Mouse (Mus musculus) neural tube, embryonic 12.5 days (tissue): ENCODE measurements around the gene Tgfbr1. TPM values are rescaled to one million over a fixed set of nuclear protein-coding genes. Genes with fewer than 3 reads are reported as not detected.
"Not testable (repeated sequence)": the region's sequence is repeated elsewhere in the genome, so short reads cannot be mapped to it uniquely, and the experiment has no call there.

ENCODE experiments used
- ATAC-seq: fragments of 200-750 bp; cut with Nextera tagmentation; 2 replicates; pipeline ENCODE4 v1.8.0; 2017; ENCODE audit warnings: low read depth, mild to moderate bottlenecking, moderate TSS enrichment, moderate library complexity; ENCODE audit not compliant: low FRiP score
- H3K27ac ChIP-seq: fragments of 300-500 bp; sonication (generic); 2 replicates; pipeline ENCODE4 v1.5.1; 2016
- H3K27me3 ChIP-seq: fragments of 300-500 bp; sonication (generic); replicated peaks from 2 replicates; pipeline ENCODE4 v1.6.1; 2016; ENCODE audit warnings: mild to moderate bottlenecking
- H3K36me3 ChIP-seq: fragments of 300-500 bp; sonication (generic); 2 replicates; pipeline ENCODE4 v1.6.1; 2016; ENCODE audit warnings: mild to moderate bottlenecking
- H3K4me1 ChIP-seq: fragments of 300-500 bp; sonication (generic); 2 replicates; pipeline ENCODE4 v1.6.1; 2016
- H3K4me2 ChIP-seq: fragments of 300-500 bp; sonication (generic); replicated peaks from 2 replicates; pipeline ENCODE4 v1.6.1; 2016; ENCODE audit warnings: mild to moderate bottlenecking
- H3K4me3 ChIP-seq: fragments of 300-500 bp; sonication (generic); 2 replicates; pipeline ENCODE4 v1.5.1; 2016
- H3K9ac ChIP-seq: fragments of 300-500 bp; sonication (generic); 2 replicates; pipeline ENCODE4 v1.6.1; 2016; ENCODE audit warnings: mild to moderate bottlenecking
- H3K9me3 ChIP-seq: fragments of 300-500 bp; sonication (generic); 2 replicates; pipeline ENCODE4 v1.6.1; 2016; ENCODE audit warnings: mild to moderate bottlenecking
- WGBS: fragments of 180-500 bp; shearing (Covaris S2); methylation state at CpG from one replicate; pipeline ENCODE4 v1.1.7; 2016; 5-methylcytosine and 5-hydroxymethylcytosine counted together
- polyA plus RNA-seq: library from polyadenylated mRNA; unstranded; fragments of >200 nt; fragmentation: Nextera tagmentation; extraction: Ambion mirVana; gene quantifications from 2 replicates; pipeline ENCODE4 v1.2.1, GENCODE M21; 2016

Gene Tgfbr1
- polyA plus RNA-seq, 1 experiment from 2014 or later: 85.4 TPM

DNA sequence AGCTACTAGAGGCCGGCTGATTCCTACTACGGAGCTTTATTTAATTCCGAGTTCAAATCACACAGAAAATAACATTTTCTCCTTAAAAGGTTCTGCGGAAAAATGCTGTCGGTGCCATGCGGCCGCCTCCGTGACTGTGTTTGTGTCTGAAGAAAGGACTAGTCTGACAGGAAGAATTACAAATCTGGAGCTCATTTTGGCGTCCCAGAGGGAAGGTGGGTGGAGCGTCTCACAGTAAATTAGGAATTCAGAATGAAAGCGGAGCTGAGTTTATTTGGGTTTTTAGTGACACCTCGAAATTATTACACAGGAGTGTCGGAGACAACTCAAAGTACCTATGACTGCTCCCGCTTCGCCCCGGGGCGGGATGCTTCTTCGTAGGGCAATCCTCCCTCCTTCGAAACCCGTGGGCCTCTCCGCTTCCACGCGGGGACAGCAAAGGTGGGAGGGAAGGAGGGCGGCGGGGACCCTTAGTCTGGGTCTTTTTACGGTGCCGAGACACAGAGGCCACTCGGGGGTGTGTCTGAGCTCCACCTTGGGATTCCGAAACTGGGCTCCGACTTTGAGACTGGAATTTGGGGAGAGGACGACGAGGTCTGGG, 861 bp upstream of the Tgfbr1 start:
- H3K27ac ChIP-seq: no peak overlapping the region
- peak overlapping the region; percentile 62 for H3K9ac ChIP-seq
- under 1% methylated on average over 32 of the region's 32 CpGs for WGBS
- peaks cover 12% of the 10 kb centered on the region for H3K4me1 ChIP-seq
- no peaks in the 10 kb centered on the region for H3K27me3 ChIP-seq
- H3K4me3 ChIP-seq: peak overlapping the region; percentile 96
- peak overlapping the region; percentile 93 for H3K4me2 ChIP-seq
- peak; percentile 21 for ATAC-seq
- no peaks in the 10 kb centered on the region for H3K36me3 ChIP-seq
- H3K9me3 ChIP-seq: no peaks in the 10 kb centered on the region

- peak overlapping the region; percentile 95 for H3K9ac ChIP-seq
- no peaks in the 10 kb centered on the region for H3K36me3 ChIP-seq
- peak overlapping the region; percentile 93 for H3K4me2 ChIP-seq
- H3K4me3 ChIP-seq: peak overlapping the region; percentile 96
- H3K27me3 ChIP-seq: no peaks in the 10 kb centered on the region
- H3K27ac ChIP-seq: peak overlapping the region; percentile 93
- peaks cover 12% of the 10 kb centered on the region for H3K4me1 ChIP-seq
- peak; percentile 71 for ATAC-seq
- no peaks in the 10 kb centered on the region for H3K9me3 ChIP-seq
- under 1% methylated on average over 60 of the region's 73 CpGs for WGBS
Observed at GRCm38 (mm10) chr4:47353416-47354111, 542 bp downstream of the Tgfbr1 start.

GRCm38 (mm10) chr4:47354304-47354703, 1.3 kb downstream of the Tgfbr1 start:
- Histone ChIP-seq H3K36me3 (no peaks in the 10 kb centered on the region), H3K9me3 (no peaks in the 10 kb centered on the region), H3K4me2 (peak overlapping the region; percentile 93), H3K9ac (peak overlapping the region; percentile 95), H3K27me3 (no peaks in the 10 kb centered on the region), H3K27ac (no peak overlapping the region), H3K4me3 (peak overlapping the region; percentile 96), H3K4me1 (peaks cover 12% of the 10 kb centered on the region)
- ATAC-seq: no peak
- WGBS: 45% methylated on average over 3 of the region's 3 CpGs

DNA sequence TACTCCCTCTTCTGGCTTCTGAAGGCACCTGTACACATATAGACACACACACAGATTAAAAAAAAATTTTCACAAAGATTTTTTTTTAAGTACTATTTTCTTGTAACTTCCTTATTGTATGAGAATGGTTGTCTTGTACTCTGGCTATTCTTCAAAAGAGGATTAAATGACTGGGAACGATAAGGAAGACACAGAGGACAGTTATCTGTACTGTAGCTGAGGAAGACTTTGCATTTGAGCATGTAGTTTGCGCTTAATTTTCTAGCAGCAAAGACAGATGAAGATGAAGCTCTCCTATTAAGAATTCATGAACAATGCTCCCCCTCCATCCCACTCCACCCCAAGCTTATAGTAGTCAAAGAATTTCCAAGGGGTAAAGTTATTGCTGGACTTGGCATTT, 9.6 kb downstream of the Tgfbr1 start:
- Histone ChIP-seq H3K36me3 (no peaks in the 10 kb centered on the region), H3K4me1 (no peaks in the 10 kb centered on the region), H3K9me3 (no peaks in the 10 kb centered on the region), H3K4me3 (no peak overlapping the region), H3K9ac (no peak overlapping the region), H3K27ac (no peak overlapping the region), H3K27me3 (no peaks in the 10 kb centered on the region), H3K4me2 (no peak overlapping the region)
- ATAC-seq: no peak
- WGBS: 93% methylated on average over 2 of the region's 2 CpGs

DNA sequence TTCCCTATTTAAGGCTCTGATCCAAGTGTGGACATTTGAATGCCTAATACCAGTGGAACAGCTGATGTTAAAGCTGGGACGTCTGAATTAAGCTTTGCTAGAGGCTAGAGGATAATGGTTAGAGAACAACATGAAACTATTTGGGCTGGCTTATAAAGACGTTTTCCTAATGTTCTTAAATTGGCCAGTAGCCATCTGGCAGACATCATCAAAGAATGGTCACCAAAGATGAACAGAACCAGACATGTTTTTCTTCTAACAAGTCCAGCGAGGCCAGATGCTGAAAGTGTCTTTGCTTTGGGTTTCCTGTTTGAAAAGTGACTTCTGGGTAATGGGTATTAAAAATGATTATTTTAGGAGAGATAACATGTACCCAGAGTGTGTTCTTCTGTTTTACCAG, 10.1 kb downstream of the Tgfbr1 start:
- H3K27ac ChIP-seq: no peak overlapping the region
- no peak overlapping the region for H3K9ac ChIP-seq
- ATAC-seq: no peak
- no peaks in the 10 kb centered on the region for H3K36me3 ChIP-seq
- no peaks in the 10 kb centered on the region for H3K4me1 ChIP-seq
- H3K27me3 ChIP-seq: no peaks in the 10 kb centered on the region
- H3K4me3 ChIP-seq: no peak overlapping the region
- H3K4me2 ChIP-seq: no peak overlapping the region
- no peaks in the 10 kb centered on the region for H3K9me3 ChIP-seq
- 65% methylated on average over 3 of the region's 3 CpGs for WGBS

DNA sequence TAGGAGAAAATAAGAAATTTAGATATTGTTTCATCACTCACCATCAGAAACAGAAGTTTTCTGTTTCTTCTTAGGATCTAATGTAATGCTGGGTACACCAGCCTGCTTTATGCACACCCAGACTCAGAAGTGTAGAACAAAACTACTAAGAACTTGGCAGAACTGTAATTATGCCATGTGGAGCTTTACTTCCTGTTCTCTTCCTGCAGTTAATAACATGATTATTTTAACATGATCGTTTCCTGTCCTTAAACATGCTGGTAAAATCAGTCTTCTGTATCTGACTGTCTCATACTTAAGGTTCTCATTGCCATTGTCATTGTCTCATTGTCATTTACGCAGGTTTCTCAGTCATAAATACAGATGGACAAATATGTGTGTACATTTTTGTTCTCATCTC, 15.7 kb downstream of the Tgfbr1 start:
- Histone ChIP-seq H3K4me1 (no peaks in the 10 kb centered on the region), H3K27me3 (no peaks in the 10 kb centered on the region), H3K27ac (no peak overlapping the region), H3K9me3 (no peaks in the 10 kb centered on the region), H3K36me3 (no peaks in the 10 kb centered on the region), H3K4me2 (no peak overlapping the region), H3K4me3 (no peak overlapping the region), H3K9ac (no peak overlapping the region)
- 88% methylated on average over 2 of the region's 2 CpGs for WGBS
- ATAC-seq: no peak

- Histone ChIP-seq H3K4me2 (no peak overlapping the region), H3K27me3 (no peaks in the 10 kb centered on the region), H3K4me1 (no peaks in the 10 kb centered on the region), H3K9ac (no peak overlapping the region), H3K9me3 (no peaks in the 10 kb centered on the region), H3K27ac (no peak overlapping the region), H3K4me3 (no peak overlapping the region), H3K36me3 (no peaks in the 10 kb centered on the region)
- no peak for ATAC-seq
- 76% methylated on average over 1 of the region's 1 CpGs for WGBS
Observed at GRCm38 (mm10) chr4:47378716-47379115, 25.7 kb downstream of the Tgfbr1 start.

- Histone ChIP-seq H3K36me3 (peaks cover 11% of the 10 kb centered on the region), H3K4me2 (no peak overlapping the region), H3K27me3 (no peaks in the 10 kb centered on the region), H3K4me1 (no peaks in the 10 kb centered on the region), H3K9me3 (no peaks in the 10 kb centered on the region), H3K4me3 (no peak overlapping the region), H3K9ac (no peak overlapping the region), H3K27ac (no peak overlapping the region)
- WGBS: 80% methylated on average over 1 of the region's 1 CpGs
- no peak for ATAC-seq
Observed at GRCm38 (mm10) chr4:47382426-47382825, 29.4 kb downstream of the Tgfbr1 start.

DNA sequence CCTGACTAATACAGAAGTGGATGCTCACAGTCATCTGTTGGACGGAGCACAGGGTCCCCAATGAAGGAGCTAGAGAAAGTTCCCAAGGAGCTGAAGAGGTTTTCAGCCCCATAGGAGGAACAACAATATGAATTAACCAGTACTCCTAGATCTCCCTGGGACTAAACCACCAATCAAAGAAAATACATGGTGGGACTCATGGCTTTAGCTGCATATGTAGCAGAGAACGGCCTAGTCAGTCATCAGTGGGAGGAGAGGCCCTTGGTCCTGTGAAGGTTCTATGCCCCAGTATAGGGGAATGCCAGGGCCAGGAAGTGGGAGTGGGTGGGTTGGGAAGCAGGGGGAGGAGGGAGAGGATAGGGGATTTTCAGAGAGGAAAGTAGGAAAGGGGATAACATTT, 38.9 kb downstream of the Tgfbr1 start:
- not testable (repeated sequence) for H3K4me2 ChIP-seq, H3K27me3 ChIP-seq, H3K9ac ChIP-seq, H3K4me3 ChIP-seq, H3K27ac ChIP-seq, H3K9me3 ChIP-seq, ATAC-seq, H3K4me1 ChIP-seq
- peaks cover 17% of the 10 kb centered on the region for H3K36me3 ChIP-seq
- WGBS: 99% methylated on average over 2 of the region's 2 CpGs

DNA sequence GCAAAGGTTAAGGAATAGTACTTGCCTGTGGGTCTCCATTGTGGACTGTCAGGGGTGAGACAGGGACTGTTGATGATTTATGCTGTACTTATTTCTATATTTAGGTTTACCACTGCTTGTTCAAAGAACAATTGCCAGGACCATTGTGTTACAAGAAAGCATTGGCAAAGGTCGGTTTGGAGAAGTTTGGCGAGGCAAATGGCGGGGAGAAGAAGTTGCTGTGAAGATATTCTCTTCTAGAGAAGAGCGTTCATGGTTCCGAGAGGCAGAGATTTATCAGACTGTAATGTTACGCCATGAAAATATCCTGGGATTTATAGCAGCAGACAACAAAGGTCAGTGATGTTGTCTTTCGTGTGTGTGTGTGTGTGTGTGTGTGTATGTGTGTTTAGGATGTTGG, 43.2 kb downstream of the Tgfbr1 start:
- Histone ChIP-seq H3K4me3 (no peak overlapping the region), H3K9ac (no peak overlapping the region), H3K4me1 (no peaks in the 10 kb centered on the region), H3K27me3 (no peaks in the 10 kb centered on the region), H3K36me3 (peaks cover 41% of the 10 kb centered on the region), H3K4me2 (no peak overlapping the region), H3K9me3 (no peaks in the 10 kb centered on the region), H3K27ac (no peak overlapping the region)
- ATAC-seq: no peak
- 93% methylated on average over 7 of the region's 7 CpGs for WGBS

GRCm38 (mm10) chr4:47397951-47398687, 45.1 kb downstream of the Tgfbr1 start:
- peaks cover 44% of the 10 kb centered on the region for H3K36me3 ChIP-seq

GRCm38 (mm10) chr4:47399824-47400223, 46.8 kb downstream of the Tgfbr1 start:
- Histone ChIP-seq H3K36me3 (peaks cover 43% of the 10 kb centered on the region), H3K4me2 (no peak overlapping the region), H3K4me3 (no peak overlapping the region), H3K9ac (no peak overlapping the region), H3K9me3 (no peaks in the 10 kb centered on the region), H3K4me1 (no peaks in the 10 kb centered on the region), H3K27ac (no peak overlapping the region), H3K27me3 (no peaks in the 10 kb centered on the region)
- no peak for ATAC-seq

More at GRCm38 (mm10) chr4:47397951-47398687, 45.1 kb downstream of the Tgfbr1 start:
- Histone ChIP-seq H3K27ac (no peak overlapping the region), H3K27me3 (no peaks in the 10 kb centered on the region), H3K4me1 (no peaks in the 10 kb centered on the region), H3K9ac (no peak overlapping the region), H3K4me3 (no peak overlapping the region), H3K4me2 (no peak overlapping the region), H3K9me3 (no peaks in the 10 kb centered on the region)
- no peak for ATAC-seq
- 92% methylated on average over 6 of the region's 6 CpGs for WGBS
